Mouse (Mus musculus) naive thymus-derived CD4-positive, alpha-beta T cell, adult 2 months (primary cell): ENCODE results near the gene Gpc4.

Source experiments
- DNase-seq: peaks from one replicate; pipeline ENCODE4 v3.0.0-alpha.2; 2011; ENCODE audit warnings: low read depth

Gpc4 gene

GRCm38 (mm10) chrX:52164738-52165554 is at the start of gene Gpc4:
TSS of gene Gpc4 (minus strand) at chrX:52165252.
- no peak for DNase-seq

- no peak for DNase-seq
Observed at GRCm38 (mm10) chrX:52212846-52213245, 47.8 kb upstream of the Gpc4 start.

- DNase-seq = no peak
Observed at GRCm38 (mm10) chrX:52199836-52200235, 34.8 kb upstream of the Gpc4 start.

GRCm38 (mm10) chrX:52193311-52193968 is 28.4 kb upstream of the Gpc4 start:
- DNase-seq = no peak

GRCm38 (mm10) chrX:52189094-52189493 is 24.0 kb upstream of the Gpc4 start:
- no peak for DNase-seq

GRCm38 (mm10) chrX:52183551-52184442 is 18.7 kb upstream of the Gpc4 start:
- no peak for DNase-seq

GRCm38 (mm10) chrX:52181401-52181800 is 16.3 kb upstream of the Gpc4 start:
- no peak for DNase-seq

GRCm38 (mm10) chrX:52177067-52177466 is 12.0 kb upstream of the Gpc4 start:
- DNase-seq = no peak

GRCm38 (mm10) chrX:52167519-52168244 is 2.6 kb upstream of the Gpc4 start:
- DNase-seq = no peak

- DNase-seq = no peak
Observed at GRCm38 (mm10) chrX:52165555-52165938, 495 bp upstream of the Gpc4 start.

GRCm38 (mm10) chrX:52164134-52164737 is 816 bp downstream of the Gpc4 start:
- no peak for DNase-seq

- DNase-seq = no peak
Observed at GRCm38 (mm10) chrX:52163418-52164133, 1.5 kb downstream of the Gpc4 start.

- no peak for DNase-seq
Observed at GRCm38 (mm10) chrX:52162756-52163155, 2.3 kb downstream of the Gpc4 start.

GRCm38 (mm10) chrX:52162206-52162605 is 2.8 kb downstream of the Gpc4 start:
- DNase-seq = no peak

- no peak for DNase-seq
Observed at GRCm38 (mm10) chrX:52159621-52160020, 5.4 kb downstream of the Gpc4 start.

GRCm38 (mm10) chrX:52155408-52155953 is 9.6 kb downstream of the Gpc4 start:
- DNase-seq = no peak

- no peak for DNase-seq
Observed at GRCm38 (mm10) chrX:52154821-52155220, 10.2 kb downstream of the Gpc4 start.

GRCm38 (mm10) chrX:52153451-52153850 is 11.6 kb downstream of the Gpc4 start:
- no peak for DNase-seq

- DNase-seq = no peak
Observed at GRCm38 (mm10) chrX:52152961-52153360, 12.1 kb downstream of the Gpc4 start.

GRCm38 (mm10) chrX:52151555-52151954 is 13.5 kb downstream of the Gpc4 start:
- DNase-seq = no peak
